Mouse (Mus musculus): ENCODE measurements around the gene Akr1c12. TPM values are rescaled to one million over a fixed set of nuclear protein-coding genes. Genes with fewer than 3 reads are reported as not detected.
"Not testable (repeated sequence)": the region's sequence is repeated elsewhere in the genome, so short reads cannot be mapped to it uniquely, and the experiment has no call there.

Akr1c12 gene
- total RNA-seq (2021): not detected
- long read RNA-seq, experiment 1: 0 reads
- long read RNA-seq, experiment 2: 0 reads

DNA sequence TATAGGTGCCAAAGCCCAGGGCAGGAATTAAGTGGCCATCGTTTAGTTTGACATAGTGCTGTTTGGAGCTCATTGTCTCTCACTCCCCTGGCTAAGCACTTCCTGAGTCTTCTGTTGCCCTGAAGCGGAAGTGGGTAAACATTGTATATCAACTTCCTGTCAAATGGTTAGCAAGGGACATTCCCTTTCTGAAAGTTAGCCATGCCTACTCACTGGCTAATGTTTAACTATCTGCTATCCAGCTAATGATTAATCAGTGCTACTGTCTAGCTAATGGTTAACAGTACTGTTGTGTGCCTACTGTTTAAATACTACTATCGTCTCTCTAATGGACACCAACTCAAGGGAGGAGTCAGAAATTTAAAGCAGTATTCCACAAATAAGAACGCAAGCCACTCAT lies at the start of gene Akr1c12:
Gene Akr1c12 (minus strand): TSS at position 150 of the 400 bp plus-strand sequence.
- no peak for DNase-seq (ENCODE audit: low spot score in 2 of 2)

DNA sequence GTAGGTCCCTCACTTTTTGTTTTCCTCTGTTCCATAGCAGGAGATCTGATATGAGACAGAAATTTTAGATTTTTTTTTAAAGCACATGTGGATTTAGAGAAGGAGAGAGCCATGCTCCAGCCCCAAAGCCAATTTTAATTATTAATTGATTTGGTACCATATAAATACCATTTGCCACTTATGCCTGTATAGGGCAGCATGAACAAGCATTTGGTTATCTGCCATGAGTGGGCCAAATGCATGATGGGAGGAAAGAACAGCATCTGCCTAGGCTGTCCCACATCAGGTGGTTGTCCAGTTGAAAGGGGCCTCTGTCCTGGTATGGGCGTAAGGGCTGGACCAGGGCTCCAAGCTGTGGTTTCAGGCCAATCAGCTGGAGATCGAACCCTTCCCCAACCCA lies 39.5 kb upstream of the Akr1c12 start:
- no peak for DNase-seq (ENCODE audit: low spot score in 2 of 2)

DNA sequence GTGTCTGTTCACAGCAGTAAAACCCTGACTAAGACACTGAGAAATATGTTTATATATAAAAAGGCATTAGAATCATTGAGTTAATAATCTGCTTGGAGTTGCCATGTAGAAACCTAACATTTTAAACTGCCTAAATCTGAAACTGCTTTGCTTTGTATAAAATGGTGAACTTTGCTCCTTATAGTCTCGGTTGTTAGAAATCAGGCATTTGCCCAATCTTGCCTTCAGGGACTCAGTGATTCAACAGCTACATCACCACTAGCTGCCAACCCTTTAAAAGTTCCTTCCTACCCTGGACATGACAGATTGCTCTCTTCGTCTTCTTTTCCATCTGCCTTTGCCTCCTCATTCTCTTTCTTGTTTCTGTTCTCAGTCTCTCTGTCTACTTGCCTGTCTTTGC lies 34.7 kb upstream of the Akr1c12 start:
- no peak for DNase-seq (ENCODE audit: low spot score in 2 of 2)

DNA sequence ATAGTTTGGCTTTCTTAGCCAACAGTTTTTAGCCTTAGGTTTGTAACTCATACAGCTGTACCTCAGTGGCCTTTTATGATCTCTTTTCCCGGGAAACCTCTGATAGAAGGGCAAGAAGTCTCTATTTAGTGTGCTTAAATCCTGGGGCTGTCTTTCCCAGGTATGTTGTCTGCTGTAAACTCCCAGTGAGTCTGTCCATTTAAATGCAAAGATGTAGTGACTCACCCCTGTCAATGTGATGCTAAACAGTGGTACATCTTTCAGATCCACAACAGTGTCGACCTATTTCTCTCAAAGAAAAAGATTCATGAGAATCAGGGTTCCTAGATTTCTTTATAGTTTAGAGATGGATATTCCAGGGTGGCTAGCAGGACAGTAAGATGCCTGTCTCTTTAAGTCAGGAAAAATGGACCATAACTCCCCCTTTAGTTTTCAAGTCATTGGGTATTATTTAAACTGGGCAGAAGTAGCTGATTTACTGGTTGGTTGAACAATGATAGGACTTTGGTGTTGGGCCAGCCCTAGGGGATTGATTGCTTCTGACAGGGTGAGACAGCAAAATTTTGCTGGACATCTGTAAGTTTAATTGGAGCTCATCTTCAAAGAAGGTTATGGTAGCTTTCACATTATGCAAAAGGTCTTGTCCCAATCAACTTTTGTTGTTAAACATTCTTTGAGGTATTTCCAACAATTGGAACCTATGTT lies 25.8 kb upstream of the Akr1c12 start:
- DNase-seq (ENCODE audit: low spot score in 2 of 2): no peak

- no peak for DNase-seq (ENCODE audit: low spot score in 2 of 2)
Observed at GRCm38 (mm10) chr13:4296991-4297390, 17.8 kb upstream of the Akr1c12 start.

DNA sequence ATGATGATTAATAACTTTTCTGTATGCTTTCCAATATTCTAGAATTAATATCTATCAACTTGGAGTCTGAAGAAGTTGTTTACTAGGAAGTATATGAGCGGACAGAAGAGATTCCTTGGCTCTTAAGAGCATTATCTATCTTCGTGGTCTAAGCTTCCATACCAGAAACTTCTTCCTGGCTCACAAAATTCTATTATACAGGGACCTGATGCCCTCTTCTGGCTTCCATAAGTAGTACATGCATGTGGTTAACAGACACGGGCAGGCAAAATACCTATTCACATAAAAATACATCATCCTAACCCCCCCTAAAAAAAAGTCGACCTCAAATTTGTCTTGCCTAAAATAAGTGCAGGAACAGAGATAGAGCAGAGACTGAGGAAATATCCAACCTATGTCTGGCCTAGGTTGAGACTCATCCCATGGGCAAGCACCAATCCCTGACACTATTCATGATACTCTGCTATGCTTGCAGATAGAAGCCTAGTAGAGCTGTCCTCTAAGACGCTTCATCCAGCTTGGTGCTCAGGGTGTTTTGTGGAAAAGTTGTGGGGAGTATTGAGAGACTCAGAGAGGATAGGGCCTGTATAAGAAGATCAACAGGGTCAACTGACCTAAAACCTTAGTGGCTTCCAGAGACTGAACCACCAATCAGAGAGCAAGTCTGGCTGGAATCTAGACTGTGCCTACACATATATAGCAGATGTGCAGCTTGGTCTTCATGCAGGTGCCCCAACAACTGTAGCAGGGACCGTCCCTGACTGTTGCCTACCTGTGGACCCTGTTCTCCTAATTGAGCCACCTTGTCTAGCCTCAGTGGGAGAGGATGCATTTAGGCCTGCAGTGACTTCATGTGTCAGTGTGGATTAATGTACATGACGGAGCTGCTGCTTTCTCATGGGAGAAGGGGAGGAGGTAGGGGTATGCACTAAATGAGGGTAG lies 2.5 kb upstream of the Akr1c12 start:
- DNase-seq (ENCODE audit: low spot score in 2 of 2): peak; percentile 15 to 52

DNA sequence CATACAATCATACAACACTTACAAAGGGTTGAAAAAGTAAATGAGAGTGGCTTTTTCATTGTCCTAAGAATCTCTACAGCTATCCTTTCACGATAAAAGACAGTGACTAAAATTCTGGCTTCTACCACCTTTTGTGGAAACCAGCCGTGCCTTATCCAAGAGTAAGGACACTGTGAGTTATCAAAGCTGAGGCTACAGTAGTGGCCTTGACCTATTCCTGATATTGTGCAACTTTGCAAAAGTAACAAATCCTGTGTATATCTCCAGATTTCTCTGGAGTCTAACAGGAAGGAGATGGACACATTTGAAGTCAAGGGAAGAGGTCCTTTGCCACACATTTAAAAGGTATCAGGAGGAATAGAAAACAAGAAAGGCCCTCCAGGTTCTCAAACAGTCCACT lies 1.7 kb downstream of the Akr1c12 start:
- no peak for DNase-seq (ENCODE audit: low spot score in 2 of 2)

- no peak for DNase-seq (ENCODE audit: low spot score in 2 of 2)
Observed at GRCm38 (mm10) chr13:4270860-4271259, 8.4 kb downstream of the Akr1c12 start.

GRCm38 (mm10) chr13:4265455-4265854 lies 13.8 kb downstream of the Akr1c12 start:
- DNase-seq (ENCODE audit: low spot score in 2 of 2): not testable (repeated sequence)

- DNase-seq (ENCODE audit: low spot score in 2 of 2): no peak
Observed at GRCm38 (mm10) chr13:4265047-4265446, 14.2 kb downstream of the Akr1c12 start.

GRCm38 (mm10) chr13:4264612-4265011 lies 14.6 kb downstream of the Akr1c12 start:
- no peak for DNase-seq (ENCODE audit: low spot score in 2 of 2)

DNA sequence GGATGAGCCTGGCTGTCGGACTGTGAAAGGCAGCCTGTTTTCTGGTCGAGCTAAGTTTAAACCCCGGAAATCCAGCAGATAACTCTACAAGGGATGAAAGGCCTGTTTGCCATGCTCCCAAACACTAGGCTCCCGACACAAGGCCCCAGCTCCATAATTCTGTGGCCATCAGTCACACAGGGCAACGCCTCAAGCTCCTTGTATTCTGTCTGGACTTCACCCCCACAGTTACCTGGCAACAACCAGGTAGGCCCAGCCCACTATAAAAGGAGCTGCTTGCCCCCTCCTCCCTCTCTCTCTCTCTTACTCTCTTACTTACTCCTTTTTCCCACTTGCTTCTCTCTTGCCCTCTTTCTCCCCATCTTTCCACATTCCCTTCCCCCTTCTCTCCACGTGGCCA lies 21.9 kb downstream of the Akr1c12 start:
- no peak for DNase-seq (ENCODE audit: low spot score in 2 of 2)

DNA sequence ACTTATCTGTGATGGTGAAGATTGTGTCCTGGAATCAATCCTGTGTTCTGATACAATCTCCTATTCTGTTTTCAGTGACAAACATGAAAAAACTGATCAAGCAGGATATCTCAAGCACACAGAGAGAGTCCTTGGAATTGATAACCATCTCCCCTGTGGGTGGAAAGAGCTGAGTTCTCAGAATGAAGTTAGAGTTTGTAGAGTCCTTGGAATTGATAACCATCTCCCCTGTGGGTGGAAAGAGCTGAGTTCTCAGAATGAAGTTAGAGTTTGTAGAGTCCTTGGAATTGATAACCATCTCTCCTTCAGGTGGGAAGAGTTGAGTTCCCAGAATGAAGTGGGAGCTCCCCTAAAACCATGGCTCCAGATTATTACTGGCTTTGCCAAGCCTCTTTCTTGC lies 22.3 kb downstream of the Akr1c12 start:
- DNase-seq (ENCODE audit: low spot score in 2 of 2): not testable (repeated sequence)

- DNase-seq (ENCODE audit: low spot score in 2 of 2): no peak
Observed at GRCm38 (mm10) chr13:4249347-4249746, 29.9 kb downstream of the Akr1c12 start.

- DNase-seq (ENCODE audit: low spot score in 2 of 2): peak in 1 of 2 experiments; percentile 3
Observed at GRCm38 (mm10) chr13:4244861-4245559, 34.2 kb downstream of the Akr1c12 start.

GRCm38 (mm10) chr13:4233536-4234172 lies 45.6 kb downstream of the Akr1c12 start:
- DNase-seq (ENCODE audit: low spot score in 2 of 2): no peak

GRCm38 (mm10) chr13:4233135-4233534 lies 46.1 kb downstream of the Akr1c12 start:
- no peak for DNase-seq (ENCODE audit: low spot score in 2 of 2)

GRCm38 (mm10) chr13:4230841-4231623 lies 48.2 kb downstream of the Akr1c12 start:
- DNase-seq (ENCODE audit: low spot score in 2 of 2): no peak

- DNase-seq (ENCODE audit: low spot score in 2 of 2): no peak
Observed at GRCm38 (mm10) chr13:4228441-4228840, 50.8 kb downstream of the Akr1c12 start, which contains the start of gene Akr1c19. TSS of gene Akr1c19 (plus strand) at chr13:4228700.
